Mouse (Mus musculus): ENCODE results near the gene Zfp36l1. TPM values are rescaled to one million over a fixed set of nuclear protein-coding genes. Genes with fewer than 3 reads are reported as not detected.

The Zfp36l1 gene
- 1,068 to 1,161 TPM (median 1,122 TPM) in 4 replicates for total RNA-seq (2023)

DNA sequence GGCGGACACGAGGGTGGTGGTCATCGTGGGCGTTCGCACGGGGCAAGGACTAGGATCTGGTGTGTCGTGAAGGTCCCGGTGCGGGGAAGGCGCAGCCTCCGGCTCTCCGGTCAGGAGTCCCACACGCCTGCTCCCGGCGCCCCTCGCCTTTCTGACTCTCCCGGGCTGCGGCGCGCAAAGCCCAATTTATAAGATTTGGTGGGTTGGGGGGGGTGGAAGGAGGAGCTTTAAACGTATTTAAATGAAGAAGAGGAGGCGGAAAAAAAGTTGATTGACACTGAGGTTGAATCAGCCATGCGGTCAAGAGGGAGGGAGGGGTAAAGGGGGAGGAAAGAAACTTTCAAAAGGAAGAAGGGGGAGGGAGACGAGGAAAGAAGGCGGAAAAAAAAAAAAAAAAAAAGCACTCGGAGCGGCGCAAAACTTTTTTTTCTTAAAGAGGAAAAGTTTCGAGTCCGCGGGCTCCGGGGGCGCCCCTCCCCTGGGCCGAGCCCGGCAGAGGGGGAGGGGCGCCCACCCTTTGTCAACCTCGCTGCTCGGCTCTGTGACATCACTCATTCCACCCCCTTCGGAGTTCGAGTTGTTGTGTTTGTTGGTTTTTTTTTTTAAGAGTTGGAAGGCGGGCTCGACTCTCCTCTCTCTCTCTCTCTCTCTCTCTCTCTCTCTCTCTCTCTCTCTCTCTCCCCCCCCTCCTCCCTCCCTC lies at the start of gene Zfp36l1:
Gene Zfp36l1, minus strand, starts transcription at position 162 of the 700 bp plus-strand sequence.

Other genes starting within 250 kb of the Zfp36l1 start
- 4.0 to 7.1 TPM (median 5.4 TPM) in 4 replicates for gene Actn1, start 147.4 kb upstream of the Zfp36l1 start, total RNA-seq (2023)